Mouse (Mus musculus) kidney, postnatal 36 days (tissue): ENCODE data around the gene Hes7.
A peak's percentile ranks its signal among the peaks of the same experiment; 100 is the strongest.

Experiments used
- DNase-seq, 2 experiments: peaks; one replicate each; pipeline ENCODE4 v3.0.0; 2021 to 2022; ENCODE audit warnings: mixed read lengths in 2 of 2

Gene Hes7

GRCm38 (mm10) chr11:69120221-69121000, at the start of gene Hes7:
TSS of gene Hes7 (plus strand) at chr11:69120404.
- DNase-seq, result no peak

GRCm38 (mm10) chr11:69070590-69071222, 49.5 kb upstream of the Hes7 start, which contains the start of gene Tmem107:
TSS of gene Tmem107 (plus strand) at chr11:69070806.
- peak; percentile 96 for DNase-seq

GRCm38 (mm10) chr11:69071262-69071661, 48.9 kb upstream of the Hes7 start:
- no peak for DNase-seq

- DNase-seq, result no peak
Measured at GRCm38 (mm10) chr11:69072234-69072633, 48.0 kb upstream of the Hes7 start.

GRCm38 (mm10) chr11:69072666-69073064, 47.5 kb upstream of the Hes7 start:
- DNase-seq, result no peak

GRCm38 (mm10) chr11:69073065-69073888, 46.9 kb upstream of the Hes7 start:
- peak; percentile 89 to 94 for DNase-seq

- no peak for DNase-seq
Measured at GRCm38 (mm10) chr11:69073951-69074775, 46.0 kb upstream of the Hes7 start.

GRCm38 (mm10) chr11:69074776-69075069, 45.5 kb upstream of the Hes7 start:
- no peak for DNase-seq

- DNase-seq, result no peak
Measured at GRCm38 (mm10) chr11:69075764-69076479, 44.3 kb upstream of the Hes7 start.

GRCm38 (mm10) chr11:69076572-69076971, 43.6 kb upstream of the Hes7 start:
- DNase-seq, result no peak

- no peak for DNase-seq
Measured at GRCm38 (mm10) chr11:69077316-69077715, 42.9 kb upstream of the Hes7 start.

GRCm38 (mm10) chr11:69078041-69078440, 42.2 kb upstream of the Hes7 start:
- DNase-seq, result no peak

- DNase-seq, result no peak
Measured at GRCm38 (mm10) chr11:69078805-69079438, 41.3 kb upstream of the Hes7 start.

- peak in 1 of 2 experiments; percentile 66 for DNase-seq
Measured at GRCm38 (mm10) chr11:69080102-69080854, 39.9 kb upstream of the Hes7 start.

- no peak for DNase-seq
Measured at GRCm38 (mm10) chr11:69080855-69081222, 39.4 kb upstream of the Hes7 start.

GRCm38 (mm10) chr11:69081613-69082012, 38.6 kb upstream of the Hes7 start:
- no peak for DNase-seq

GRCm38 (mm10) chr11:69085608-69086007, 34.6 kb upstream of the Hes7 start:
- DNase-seq, result no peak

GRCm38 (mm10) chr11:69086390-69086789, 33.8 kb upstream of the Hes7 start:
- no peak for DNase-seq

- DNase-seq, result no peak
Measured at GRCm38 (mm10) chr11:69087082-69087481, 33.1 kb upstream of the Hes7 start.

GRCm38 (mm10) chr11:69087597-69087996, 32.6 kb upstream of the Hes7 start:
- DNase-seq, result no peak
